In the genomic region with DNA sequence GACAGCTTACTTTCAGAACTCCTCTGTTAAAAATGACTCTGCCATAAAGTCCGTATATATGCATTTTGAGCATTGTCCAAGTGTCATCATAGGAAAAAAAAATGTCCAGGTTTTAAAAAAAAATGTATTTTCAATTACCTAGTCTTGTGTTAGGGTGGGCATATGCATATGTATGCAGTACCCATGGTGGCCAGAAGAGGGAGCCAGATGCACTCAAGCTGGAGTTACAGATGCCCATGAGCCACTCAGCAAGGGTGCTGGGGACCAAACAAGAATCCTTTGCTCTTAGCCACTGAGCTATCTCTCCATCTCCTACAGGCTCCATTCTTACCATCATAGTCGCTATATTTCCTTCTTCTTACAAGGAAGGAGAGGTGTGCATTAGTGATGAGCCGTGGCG, we compare ENCODE assay signal across 10 mouse cellular contexts.
DNase-seq lines count a peak whose midpoint lies in the region; ATAC-seq and TF ChIP-seq lines count a peak whose summit lies in the region.
"Had no signal": no experiment of that assay in that cellular context is flagged by ENCODE, and none has a peak within 500 bp of the region (broad histone marks: within the 10 kb centered on the region; RNA-seq: fewer than 3 reads in every experiment).

No protein-coding gene starts in this region.

- no peak overlapping the region for H3K9ac ChIP-seq in midbrain, postnatal 0 days (replicated peaks; ENCODE audit: low read length, poor library complexity, severe bottlenecking)
- no peak overlapping the region for H3K9ac ChIP-seq in midbrain, embryonic 11.5 days (ENCODE audit: low read length)
- H3K9ac ChIP-seq: heart, embryonic 15.5 days had no signal

- DNase-seq in gastrocnemius, adult 2 months = no peak
- DNase-seq in gastrocnemius, adult 18-20 months (ENCODE audit: low spot score) = no peak
- no peak for DNase-seq in midbrain, postnatal 0 days (ENCODE audit: low spot score)
- DNase-seq in midbrain, embryonic 11.5 days (ENCODE audit: low spot score, missing footprints) = no peak
- DNase-seq in ovary, adult 18-20 months (ENCODE audit: low spot score) = no peak
- no peak for DNase-seq in gastrocnemius, adult 8-10 months (ENCODE audit: low spot score in 2 of 2)
- DNase-seq: cerebellum, adult 9-11 months had no signal

- peak; percentile 56 for TF ChIP-seq CTCF in gastrocnemius, adult 2 months (IDR thresholded peaks at IDR 0.05)
- peak; percentile 61 for TF ChIP-seq CTCF in midbrain, postnatal 0 days (IDR thresholded peaks at IDR 0.05)
- peak; percentile 62; the same call in 1 of the 2 replicates for TF ChIP-seq CTCF in bone marrow macrophage, adult 2 months (IDR thresholded peaks at IDR 0.05; ENCODE audit: low read depth, low read length)
- TF ChIP-seq CTCF in small intestine, adult 2 months (IDR thresholded peaks at IDR 0.05; ENCODE audit: extremely low read depth, insufficient read length, insufficient replicate concordance, low read depth, low read length) = peak; percentile 66; the same call in 1 of the 2 replicates

- no peak overlapping the region for H3K27ac ChIP-seq in gastrocnemius, adult 2 months
- no peak overlapping the region for H3K27ac ChIP-seq in midbrain, postnatal 0 days (ENCODE audit: low read depth, low read length)
- no peak overlapping the region for H3K27ac ChIP-seq in midbrain, embryonic 11.5 days (ENCODE audit: low read depth, low read length)
- H3K27ac ChIP-seq in bone marrow macrophage, adult 2 months (ENCODE audit: insufficient read depth, low read depth, low read length) = no peak overlapping the region
- H3K27ac ChIP-seq in small intestine, adult 2 months (ENCODE audit: insufficient read depth, low read depth, low read length) = no peak overlapping the region
- H3K27ac ChIP-seq: heart, embryonic 15.5 days had no signal

- H3K27me3 ChIP-seq in midbrain, postnatal 0 days (ENCODE audit: insufficient read depth, low read length) = no peaks in the 10 kb centered on the region
- no peaks in the 10 kb centered on the region for H3K27me3 ChIP-seq in midbrain, embryonic 11.5 days (ENCODE audit: control insufficient read depth, insufficient read depth, low read length)
- H3K27me3 ChIP-seq in small intestine, adult 2 months (ENCODE audit: control insufficient read depth, insufficient read depth, low read length) = no peaks in the 10 kb centered on the region
- H3K27me3 ChIP-seq: heart, embryonic 15.5 days had no signal

- H3K4me3 ChIP-seq in gastrocnemius, adult 2 months = no peak overlapping the region
- H3K4me3 ChIP-seq in midbrain, postnatal 0 days (ENCODE audit: low read depth, low read length) = no peak overlapping the region
- H3K4me3 ChIP-seq in midbrain, embryonic 11.5 days (ENCODE audit: low read depth, low read length) = no peak overlapping the region
- H3K4me3 ChIP-seq in bone marrow macrophage, adult 2 months (ENCODE audit: insufficient read depth, low read length) = no peak overlapping the region
- H3K4me3 ChIP-seq in small intestine, adult 2 months (ENCODE audit: low read depth, low read length) = no peak overlapping the region
- H3K4me3 ChIP-seq: heart, embryonic 15.5 days had no signal

- no peaks in the 10 kb centered on the region for H3K36me3 ChIP-seq in midbrain, postnatal 0 days (ENCODE audit: insufficient read depth, low read length)
- no peaks in the 10 kb centered on the region for H3K36me3 ChIP-seq in midbrain, embryonic 11.5 days (ENCODE audit: control insufficient read depth, insufficient read depth, low read length)
- H3K36me3 ChIP-seq in small intestine, adult 2 months (ENCODE audit: control insufficient read depth, insufficient read depth, low read length) = no peaks in the 10 kb centered on the region
- H3K36me3 ChIP-seq: heart, embryonic 15.5 days had no signal

- no peak overlapping the region for H3K4me2 ChIP-seq in midbrain, postnatal 0 days (ENCODE audit: low read depth, low read length, poor library complexity, severe bottlenecking)
- no peak overlapping the region for H3K4me2 ChIP-seq in midbrain, embryonic 11.5 days
- H3K4me2 ChIP-seq: heart, embryonic 15.5 days had no signal

- intact Hi-C loops in gastrocnemius, adult 2 months (cut with DNase I) = no loop called here

- H3K4me1 ChIP-seq in midbrain, postnatal 0 days (ENCODE audit: insufficient read depth, low read length) = no peaks in the 10 kb centered on the region
- H3K4me1 ChIP-seq in midbrain, embryonic 11.5 days (ENCODE audit: control insufficient read depth, insufficient read depth, low read length) = no peaks in the 10 kb centered on the region
- H3K4me1 ChIP-seq in bone marrow macrophage, adult 2 months (ENCODE audit: control insufficient read depth, insufficient read depth, low read length) = no peaks in the 10 kb centered on the region
- no peaks in the 10 kb centered on the region for H3K4me1 ChIP-seq in small intestine, adult 2 months (ENCODE audit: control insufficient read depth, insufficient read depth, insufficient read length, low read length)
- H3K4me1 ChIP-seq: heart, embryonic 15.5 days had no signal

- WGBS in midbrain, postnatal 0 days = 80% methylated on average over 4 of the region's 4 CpGs
- WGBS in midbrain, embryonic 11.5 days = 71% methylated on average over 4 of the region's 4 CpGs
- WGBS in small intestine, adult 2 months = 78% methylated on average over 4 of the region's 4 CpGs

- TF ChIP-seq POLR2A in bone marrow macrophage, adult 2 months (IDR thresholded peaks at IDR 0.05; ENCODE audit: borderline replicate concordance, low read depth, low read length) = no peak
- no peak for TF ChIP-seq POLR2A in small intestine, adult 2 months (IDR thresholded peaks at IDR 0.05; ENCODE audit: low read depth, low read length)

- H3K9me3 ChIP-seq in midbrain, postnatal 0 days (ENCODE audit: low read length) = no peaks in the 10 kb centered on the region
- H3K9me3 ChIP-seq in midbrain, embryonic 11.5 days (ENCODE audit: control insufficient read depth, low read length) = no peaks in the 10 kb centered on the region
- H3K9me3 ChIP-seq: heart, embryonic 15.5 days had no signal

- no peak for ATAC-seq in midbrain, postnatal 0 days (ENCODE audit: low FRiP score)
- ATAC-seq in midbrain, embryonic 11.5 days (ENCODE audit: low FRiP score) = no peak
